ENCODE assay signal across 28 mouse cellular contexts in genomic region chr8:122049266-122049665, GRCm38 (mm10).
DNase-seq lines count a peak whose midpoint lies in the region; ATAC-seq lines count a peak whose summit lies in the region.
"Had no signal": no experiment of that assay in that cellular context is flagged by ENCODE, and none has a peak within 500 bp of the region (broad histone marks: within the 10 kb centered on the region; RNA-seq: fewer than 3 reads in every experiment).

No protein-coding gene starts in this region.

- WGBS in hindbrain, embryonic 10.5 days = 90% methylated on average over 4 of the region's 4 CpGs
- WGBS in hindbrain, embryonic 12.5 days = 88% methylated on average over 4 of the region's 4 CpGs

- peaks cover 17% of the 10 kb centered on the region for H3K4me1 ChIP-seq in hindbrain, embryonic 10.5 days (replicated peaks)
- no peaks in the 10 kb centered on the region; the same call in 1 of the 2 replicates for H3K4me1 ChIP-seq in hindbrain, embryonic 12.5 days
- H3K4me1 ChIP-seq: midbrain, embryonic 15.5 days had no signal

- H3K27ac ChIP-seq in hindbrain, embryonic 10.5 days = peak overlapping the region; percentile 45; the same call in 1 of the 2 replicates
- no peak overlapping the region for H3K27ac ChIP-seq in hindbrain, embryonic 12.5 days
- H3K27ac ChIP-seq: embryonic facial prominence, embryonic 12.5 days; heart, embryonic 13.5 days; kidney, postnatal 0 days; liver, embryonic 14.5 days; macrophage; midbrain, embryonic 15.5 days had no signal

- no peaks in the 10 kb centered on the region for H3K9me3 ChIP-seq in hindbrain, embryonic 10.5 days
- no peaks in the 10 kb centered on the region for H3K9me3 ChIP-seq in hindbrain, embryonic 12.5 days (replicated peaks)
- H3K9me3 ChIP-seq: embryonic facial prominence, embryonic 12.5 days; heart, embryonic 13.5 days; midbrain, embryonic 15.5 days had no signal

- H3K27me3 ChIP-seq in hindbrain, embryonic 10.5 days (ENCODE audit: insufficient read depth, poor library complexity, severe bottlenecking) = 0 out of 2 replicates have a peak, but pooled peaks cover 3% of the 10 kb centered on the region
- H3K27me3 ChIP-seq in hindbrain, embryonic 12.5 days = no peaks in the 10 kb centered on the region
- H3K27me3 ChIP-seq: embryonic facial prominence, embryonic 12.5 days; heart, embryonic 13.5 days; midbrain, embryonic 15.5 days; Patski had no signal

- no peak for ATAC-seq in hindbrain, embryonic 12.5 days (ENCODE audit: low FRiP score)
- ATAC-seq: forebrain, embryonic 16.5 days; hindbrain, embryonic 16.5 days; midbrain, embryonic 15.5 days; Patski had no signal

- no peak for DNase-seq in hindbrain, embryonic 10.5 days (ENCODE audit: low spot score)
- peak; percentile 41 for DNase-seq in cerebellum, adult 11 months
- peak; percentile 42 for DNase-seq in cerebellum, adult 8-10 months
- DNase-seq in cerebellum, postnatal 25 days = peak; percentile 65 to 69
- DNase-seq in urinary bladder, postnatal 10 days (ENCODE audit: low spot score) = no peak
- DNase-seq in ovary, postnatal 14 days (ENCODE audit: low spot score) = no peak
- DNase-seq: adrenal gland, postnatal 14 days; embryo, embryonic 11 days; heart, postnatal 10 days; kidney, adult 2 months; kidney, postnatal 4 days; layer of hippocampus, postnatal 36 days; liver; lung, adult 2 months; lung, postnatal 10 days; right cerebral cortex, postnatal 4 days; thymus, adult 2 months; thymus, postnatal 4 days had no signal

- no peak overlapping the region for H3K4me2 ChIP-seq in hindbrain, embryonic 12.5 days (replicated peaks)
- H3K4me2 ChIP-seq: embryonic facial prominence, embryonic 12.5 days; heart, embryonic 13.5 days; midbrain, embryonic 15.5 days had no signal

- H3K9ac ChIP-seq in hindbrain, embryonic 12.5 days = no peak overlapping the region
- H3K9ac ChIP-seq: embryonic facial prominence, embryonic 12.5 days; heart, embryonic 13.5 days; liver, embryonic 14.5 days; midbrain, embryonic 15.5 days had no signal

- H3K36me3 ChIP-seq in hindbrain, embryonic 10.5 days = no peaks in the 10 kb centered on the region
- no peaks in the 10 kb centered on the region for H3K36me3 ChIP-seq in hindbrain, embryonic 12.5 days
- H3K36me3 ChIP-seq: embryonic facial prominence, embryonic 12.5 days; heart, embryonic 13.5 days; midbrain, embryonic 15.5 days had no signal

- H3K4me3 ChIP-seq in hindbrain, embryonic 10.5 days = no peak overlapping the region
- no peak overlapping the region for H3K4me3 ChIP-seq in hindbrain, embryonic 12.5 days
- H3K4me3 ChIP-seq: embryonic facial prominence, embryonic 12.5 days; heart, embryonic 13.5 days; midbrain, embryonic 15.5 days had no signal

Comparison
In these comparisons a context has a peak if more than half of its experiments do, and no peak if none do; other contexts are left out.
1. DNase-seq: peak in cerebellum, adult 11 months (single experiment), cerebellum, adult 8-10 months (single experiment) and cerebellum, postnatal 25 days (2 of 2); none in hindbrain, embryonic 10.5 days (single experiment), urinary bladder, postnatal 10 days (single experiment) and ovary, postnatal 14 days (single experiment).